Mouse (Mus musculus): Measurements from ENCODE around the gene Osbpl8. TPM values are rescaled to one million over a fixed set of nuclear protein-coding genes. Genes with fewer than 3 reads are reported as not detected.

Osbpl8 gene
- 1,000 to 10,000 TPM in 13 of 26 experiments, 100 to 1,000 TPM in 13; 377 to 2,472 (median 952) TPM for total RNA-seq (2018; cell fraction: chromatin; rRNA removed)
- 100 to 1,000 TPM; 337 to 883 (median 545) TPM for total RNA-seq (2018; cell fraction: cytosol; rRNA removed)
- total RNA-seq (2018; cell fraction: nucleus; rRNA removed) = 1,000 to 10,000 TPM in 9 of 26 experiments, 100 to 1,000 TPM in 17; 456 to 1,463 (median 788) TPM
- 244 to 329 TPM (median 315 TPM) in 3 replicates for polyA plus RNA-seq (2018)

DNA sequence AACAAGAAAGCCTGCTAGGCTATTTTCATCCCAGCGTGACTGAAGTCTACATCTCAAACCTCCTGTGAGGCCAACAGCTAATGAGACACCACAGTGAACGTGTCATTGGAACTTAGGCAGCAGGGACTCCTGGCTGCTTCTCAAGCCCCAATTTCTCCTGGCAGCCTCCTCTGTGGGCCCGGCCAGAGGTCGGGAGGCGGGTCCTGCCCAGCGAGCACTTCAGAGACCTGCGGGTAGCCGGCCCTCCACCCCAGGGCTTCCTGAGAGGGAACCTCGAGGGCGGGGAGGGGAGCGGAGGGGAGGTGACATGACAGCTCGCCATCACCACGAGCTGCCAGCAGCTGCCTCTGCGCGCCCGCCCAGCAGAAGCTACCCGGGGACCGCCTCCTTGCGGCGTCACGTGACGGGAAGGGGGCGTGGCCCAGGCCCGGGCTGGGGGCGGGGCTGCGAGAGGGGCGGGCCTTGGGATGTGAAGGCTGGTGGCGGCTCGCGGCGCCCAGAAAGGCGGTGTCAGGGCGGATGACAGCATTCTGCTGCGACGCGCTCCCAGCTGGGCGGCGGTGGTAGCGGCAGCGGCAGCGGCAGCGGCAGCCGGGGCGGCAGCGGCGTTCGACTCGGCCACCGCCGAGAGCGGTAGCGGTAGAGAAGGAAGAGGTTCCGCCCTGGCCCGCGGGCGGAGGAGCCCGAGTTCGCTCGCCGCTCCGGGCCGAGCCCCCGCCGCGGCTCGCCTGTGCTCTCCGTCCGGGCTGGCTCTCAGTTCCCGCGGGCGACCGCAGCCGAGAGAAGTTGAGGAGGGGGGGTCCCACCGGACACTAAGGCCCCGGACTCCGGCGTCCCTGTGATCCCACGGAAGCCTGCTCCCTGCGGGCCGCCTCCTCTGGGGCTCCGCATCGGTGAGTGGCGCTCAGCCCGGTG is at the start of gene Osbpl8:
TSS of gene Osbpl8 (plus strand) at position 449 of the 915 bp plus-strand sequence.
- peaks cover 75% of the 10 kb centered on the region for H3K79me2 ChIP-seq (ENCODE audit: inconsistent target)
- no peaks in the 10 kb centered on the region for H3K36me3 ChIP-seq (ENCODE audit: inconsistent target)
- peak within 1 kb of the TSS; percentile 90 for H3K4me3 ChIP-seq (ENCODE audit: inconsistent target)
- WGBS (ENCODE audit: missing documents) = under 1% methylated on average over 65 of the region's 84 CpGs
- peak within 1 kb of the TSS; percentile 95 for H3K27ac ChIP-seq

DNA sequence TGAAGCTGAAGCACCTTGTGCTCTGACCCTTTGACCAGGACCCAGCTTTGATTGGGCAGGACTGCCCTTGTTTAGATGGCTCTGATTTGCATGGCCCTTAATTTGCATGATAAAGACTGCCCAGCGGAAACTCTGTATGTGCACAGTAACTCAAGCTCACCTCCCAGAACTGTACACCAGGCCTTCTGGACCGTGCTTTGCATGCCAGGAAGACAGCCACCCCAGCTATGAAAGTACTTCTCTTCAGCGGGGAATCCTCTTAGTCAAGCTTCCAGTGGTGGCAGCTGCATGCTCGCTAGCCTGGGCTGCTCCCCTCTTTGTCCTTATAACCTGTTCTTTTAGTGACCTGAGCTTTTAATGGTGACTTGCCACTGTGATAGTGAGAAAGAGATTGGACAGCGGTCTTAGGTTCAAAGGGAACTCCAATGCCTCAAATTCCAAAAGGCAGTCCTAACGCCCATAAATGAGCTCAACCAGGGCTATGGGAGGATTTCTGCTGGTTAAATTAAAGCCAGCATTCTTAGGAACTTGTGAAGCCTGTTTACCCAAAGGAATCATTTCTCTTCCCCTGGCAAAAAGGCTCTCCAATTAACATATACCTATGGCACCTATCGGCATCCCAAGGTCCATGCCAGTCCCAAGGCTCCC is 47.2 kb upstream of the Osbpl8 start:
- Histone ChIP-seq H3K27ac (peak overlapping the region; percentile 99), H3K4me3 (ENCODE audit: inconsistent target) (no peak overlapping the region), H3K79me2 (ENCODE audit: inconsistent target) (peaks cover 35% of the 10 kb centered on the region), H3K36me3 (ENCODE audit: inconsistent target) (no peaks in the 10 kb centered on the region)
- 86% methylated on average over 7 of the region's 7 CpGs for WGBS (ENCODE audit: missing documents)

DNA sequence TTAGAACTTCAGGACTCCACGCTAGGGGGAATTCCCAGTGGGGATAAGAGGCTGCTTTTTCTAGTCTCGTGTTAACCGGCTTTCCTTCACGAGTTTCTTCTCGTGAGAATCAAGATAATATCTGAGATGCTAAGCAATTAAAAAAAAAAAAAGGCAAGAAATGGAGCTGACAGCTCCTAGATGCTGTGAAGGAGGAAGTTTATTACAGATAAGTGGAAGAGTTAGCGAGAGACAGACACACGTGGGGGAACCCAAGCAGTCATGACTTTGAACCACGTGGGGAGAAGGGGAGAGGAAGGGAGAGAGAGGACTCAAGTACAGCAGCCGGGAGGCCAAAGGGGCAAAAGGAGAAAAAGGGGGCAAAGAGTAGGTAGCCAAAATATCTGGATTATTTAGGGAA is 46.3 kb upstream of the Osbpl8 start:
- WGBS (ENCODE audit: missing documents) = 11% methylated on average over 9 of the region's 9 CpGs
- no peaks in the 10 kb centered on the region for H3K36me3 ChIP-seq (ENCODE audit: inconsistent target)
- H3K4me3 ChIP-seq (ENCODE audit: inconsistent target) = no peak overlapping the region
- peaks cover 45% of the 10 kb centered on the region for H3K79me2 ChIP-seq (ENCODE audit: inconsistent target)
- peak overlapping the region; percentile 99 for H3K27ac ChIP-seq

DNA sequence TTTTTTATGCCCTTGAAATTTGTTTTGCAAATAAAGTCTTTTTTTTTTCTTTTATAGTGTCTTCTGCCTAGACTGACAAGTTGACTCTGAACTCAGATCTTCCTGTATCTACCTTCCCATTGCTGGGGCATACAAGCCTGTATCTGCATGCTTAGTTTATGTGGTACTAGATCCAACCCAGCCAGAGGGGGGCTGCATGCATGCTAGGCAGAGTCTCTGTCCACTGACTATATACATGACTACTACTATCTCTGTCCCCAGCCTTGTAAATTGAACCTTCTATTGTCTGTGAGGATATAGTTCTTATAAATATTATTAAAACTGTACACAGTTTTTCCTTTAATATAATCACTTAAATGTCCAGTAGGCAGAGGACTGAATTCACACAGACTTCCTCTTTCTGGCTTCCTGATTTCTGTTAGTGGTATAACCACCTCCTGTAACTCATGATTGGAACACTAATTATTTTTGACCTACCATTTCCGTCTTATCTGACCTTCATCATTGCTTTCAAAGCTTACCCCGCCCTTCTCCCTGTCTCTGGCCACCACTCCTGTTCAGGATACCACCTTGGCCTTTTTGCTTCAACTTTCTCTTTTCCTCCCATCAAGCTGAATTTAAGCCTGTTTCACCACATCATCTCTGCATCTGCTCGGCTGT is 45.4 kb upstream of the Osbpl8 start:
- Histone ChIP-seq H3K79me2 (ENCODE audit: inconsistent target) (peaks cover 53% of the 10 kb centered on the region), H3K36me3 (ENCODE audit: inconsistent target) (no peaks in the 10 kb centered on the region), H3K27ac (peak overlapping the region; percentile 99), H3K4me3 (ENCODE audit: inconsistent target) (no peak overlapping the region)
- 0% methylated on average over 3 of the region's 3 CpGs for WGBS (ENCODE audit: missing documents)

DNA sequence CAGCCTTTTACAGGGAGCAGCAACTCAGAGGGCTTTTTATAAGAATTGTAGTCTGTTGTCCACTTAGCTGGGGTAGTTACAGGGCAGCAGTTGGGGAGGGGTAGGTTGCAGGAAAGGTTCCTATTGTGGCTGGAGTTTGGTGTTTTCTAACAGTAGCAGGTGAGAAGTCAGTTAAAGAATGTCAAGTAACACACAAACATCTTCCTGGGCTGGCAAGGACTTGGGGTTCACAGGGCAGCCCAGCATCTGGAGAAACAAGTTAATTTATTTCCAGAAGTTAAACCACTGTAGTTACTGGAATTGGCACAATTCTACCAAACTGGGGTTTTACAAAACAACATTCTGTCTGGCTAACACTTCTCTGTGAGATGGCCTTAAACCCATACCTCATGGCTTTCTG is 44.8 kb upstream of the Osbpl8 start:
- no peaks in the 10 kb centered on the region for H3K36me3 ChIP-seq (ENCODE audit: inconsistent target)
- peaks cover 56% of the 10 kb centered on the region for H3K79me2 ChIP-seq (ENCODE audit: inconsistent target)
- no peak overlapping the region for H3K4me3 ChIP-seq (ENCODE audit: inconsistent target)
- H3K27ac ChIP-seq = peak overlapping the region; percentile 99

DNA sequence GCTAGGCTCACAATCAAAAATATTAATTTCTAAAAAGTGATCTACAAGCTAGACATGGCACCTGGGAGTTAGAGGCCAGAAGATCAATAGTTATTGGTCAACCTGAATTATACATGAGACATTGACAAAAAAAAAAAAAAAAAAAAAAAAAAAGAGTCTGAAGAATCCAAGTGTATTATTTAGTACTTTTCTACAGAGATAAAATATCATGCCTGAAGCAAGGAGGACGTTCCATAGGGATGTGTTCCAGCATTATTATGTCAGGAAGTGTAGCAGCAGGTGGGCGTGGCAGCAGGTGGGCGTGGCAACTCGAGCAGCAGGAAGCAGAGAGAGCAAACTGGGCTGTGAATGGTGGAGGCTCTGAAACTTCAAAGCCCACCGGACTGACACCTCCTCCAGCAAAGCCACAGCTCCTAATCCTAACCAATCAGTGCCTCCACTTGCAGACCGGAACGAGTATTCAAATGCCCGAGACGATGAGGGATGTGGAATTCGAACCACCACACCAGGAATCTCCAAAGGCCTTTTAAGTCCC is 41.6 kb upstream of the Osbpl8 start:
- no peaks in the 10 kb centered on the region for H3K36me3 ChIP-seq (ENCODE audit: inconsistent target)
- H3K4me3 ChIP-seq (ENCODE audit: inconsistent target) = no peak overlapping the region
- peak overlapping the region; percentile 99 for H3K27ac ChIP-seq
- H3K79me2 ChIP-seq (ENCODE audit: inconsistent target) = peaks cover 57% of the 10 kb centered on the region
- 88% methylated on average over 9 of the region's 10 CpGs for WGBS (ENCODE audit: missing documents)

DNA sequence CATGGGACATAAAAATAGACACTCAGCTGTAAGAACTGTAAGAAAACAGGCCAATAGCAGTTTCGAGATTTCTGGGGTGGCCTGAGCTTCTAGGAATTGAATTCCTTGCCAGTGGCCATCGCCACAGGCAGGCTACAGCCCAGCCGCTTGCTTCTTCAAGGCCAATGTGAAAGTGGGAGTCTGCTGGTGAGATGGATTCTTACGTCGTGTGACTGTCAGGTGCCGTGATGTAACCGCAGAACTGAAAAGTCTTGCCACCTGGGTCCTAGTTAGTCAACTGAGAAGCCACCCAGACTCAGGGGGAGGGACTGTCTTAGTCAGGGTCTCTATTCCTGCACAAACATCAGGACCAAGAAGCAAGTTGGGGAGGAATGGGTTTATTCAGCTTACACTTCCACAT is 40.4 kb upstream of the Osbpl8 start:
- Histone ChIP-seq H3K79me2 (ENCODE audit: inconsistent target) (peaks cover 68% of the 10 kb centered on the region), H3K36me3 (ENCODE audit: inconsistent target) (no peaks in the 10 kb centered on the region), H3K27ac (peak overlapping the region; percentile 99), H3K4me3 (ENCODE audit: inconsistent target) (no peak overlapping the region)
- 94% methylated on average over 7 of the region's 7 CpGs for WGBS (ENCODE audit: missing documents)

DNA sequence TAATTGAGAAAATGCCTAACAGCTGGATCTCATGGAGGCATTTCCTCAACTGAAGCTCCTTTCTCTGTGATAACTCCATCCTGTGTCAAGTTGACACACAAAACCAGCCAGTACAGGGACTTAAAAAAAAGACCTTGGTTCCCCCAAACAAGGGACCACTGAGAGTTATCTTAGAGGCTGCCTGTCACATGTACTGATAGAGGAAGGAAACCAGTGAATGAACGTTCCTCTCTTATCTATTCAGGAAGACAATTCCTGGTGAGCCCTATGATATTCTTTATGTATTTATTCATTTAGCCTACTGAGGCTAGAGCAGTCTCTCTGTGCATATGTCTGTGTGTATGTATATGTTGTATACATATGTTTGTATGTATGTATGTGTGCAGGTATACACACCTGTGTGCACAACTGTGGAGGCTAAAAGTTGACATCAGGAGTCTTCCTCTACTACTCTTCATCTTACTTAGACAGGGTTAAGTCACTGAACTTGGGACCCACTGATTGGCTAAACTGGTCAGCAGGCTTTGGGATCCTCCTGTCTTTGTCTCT is 39.7 kb upstream of the Osbpl8 start:
- no peak overlapping the region for H3K4me3 ChIP-seq (ENCODE audit: inconsistent target)
- peak overlapping the region; percentile 99 for H3K27ac ChIP-seq
- H3K36me3 ChIP-seq (ENCODE audit: inconsistent target) = no peaks in the 10 kb centered on the region
- WGBS (ENCODE audit: missing documents) = 25% methylated on average over 1 of the region's 1 CpGs
- peaks cover 74% of the 10 kb centered on the region for H3K79me2 ChIP-seq (ENCODE audit: inconsistent target)

DNA sequence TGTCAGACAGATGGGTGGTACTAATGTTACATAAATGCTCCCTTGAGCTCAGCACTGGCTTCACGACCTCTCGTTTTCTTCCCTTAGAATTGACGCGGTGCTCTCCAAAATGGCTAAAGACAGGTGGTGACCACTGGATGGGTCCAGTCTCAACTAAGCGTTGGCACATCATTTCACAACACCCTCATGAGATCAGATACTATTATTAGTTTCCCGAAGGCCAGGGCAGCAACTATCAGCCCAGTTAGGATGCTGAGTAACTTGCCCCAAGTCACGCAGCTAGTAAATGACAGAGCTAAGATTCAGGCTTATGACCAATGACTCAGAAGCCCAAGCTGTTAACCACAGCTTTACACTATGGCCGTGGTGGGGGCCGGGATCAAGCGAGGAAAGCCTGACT is 37.2 kb upstream of the Osbpl8 start:
- peak overlapping the region; percentile 99 for H3K27ac ChIP-seq
- peaks cover 66% of the 10 kb centered on the region for H3K79me2 ChIP-seq (ENCODE audit: inconsistent target)
- H3K4me3 ChIP-seq (ENCODE audit: inconsistent target) = no peak overlapping the region
- WGBS (ENCODE audit: missing documents) = 7% methylated on average over 10 of the region's 10 CpGs
- no peaks in the 10 kb centered on the region for H3K36me3 ChIP-seq (ENCODE audit: inconsistent target)

DNA sequence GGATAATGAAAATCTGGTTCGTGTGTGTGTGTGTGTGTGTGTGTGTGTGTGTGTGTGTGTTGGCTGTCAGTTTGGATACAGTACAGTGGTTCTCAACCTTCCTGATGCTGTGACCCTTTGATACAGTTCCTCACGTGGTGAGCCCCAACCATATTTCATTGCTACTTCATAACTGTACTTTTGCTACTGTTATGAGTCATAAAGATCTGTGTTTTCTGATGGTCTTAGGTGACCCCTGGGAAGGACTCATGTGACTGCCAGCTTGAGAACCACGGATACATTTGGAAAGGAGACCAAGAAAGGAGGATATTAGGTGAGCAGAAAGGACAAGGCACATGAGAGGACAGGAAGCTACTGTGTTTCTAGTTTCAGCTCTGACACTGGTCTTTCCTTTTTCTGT is 36.1 kb upstream of the Osbpl8 start:
- peaks cover 66% of the 10 kb centered on the region for H3K79me2 ChIP-seq (ENCODE audit: inconsistent target)
- no peaks in the 10 kb centered on the region for H3K36me3 ChIP-seq (ENCODE audit: inconsistent target)
- WGBS (ENCODE audit: missing documents) = 23% methylated on average over 2 of the region's 3 CpGs
- H3K4me3 ChIP-seq (ENCODE audit: inconsistent target) = no peak overlapping the region
- H3K27ac ChIP-seq = peak overlapping the region; percentile 99

DNA sequence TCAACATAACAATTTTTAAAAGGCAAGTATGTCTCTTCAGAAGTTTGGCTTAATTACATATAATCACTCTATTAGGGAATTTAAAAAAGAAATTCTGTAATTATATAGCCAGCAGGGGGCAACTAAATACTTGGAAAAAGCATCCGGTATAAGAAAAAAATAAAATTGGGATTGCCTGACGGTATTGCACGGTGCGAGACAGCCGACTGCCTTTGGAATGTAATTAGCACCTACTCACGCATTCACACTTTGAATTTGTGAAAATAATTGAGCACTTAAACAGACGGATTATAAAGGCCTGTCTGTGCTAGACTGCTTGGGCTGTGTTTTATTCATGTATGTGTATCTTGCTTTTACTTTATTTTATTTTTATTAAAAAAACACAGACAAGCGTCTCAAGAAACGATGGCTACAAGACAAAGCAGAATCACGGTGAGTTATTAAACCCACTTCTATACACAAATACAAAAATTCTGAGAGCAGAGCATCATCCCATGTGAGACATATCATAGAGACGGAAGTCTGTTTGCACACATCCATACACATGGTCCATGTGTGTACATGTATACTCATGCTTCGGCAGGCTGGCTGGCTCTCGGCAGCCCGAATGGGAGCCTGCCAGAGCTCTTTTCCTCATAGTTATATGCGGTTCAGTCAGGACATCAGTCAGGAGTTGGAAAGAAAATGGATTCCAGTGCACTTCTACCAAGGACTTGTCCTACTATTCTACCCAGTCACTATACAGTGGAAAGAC is 34.5 kb upstream of the Osbpl8 start:
- WGBS (ENCODE audit: missing documents) = 94% methylated on average over 15 of the region's 15 CpGs
- no peak overlapping the region for H3K4me3 ChIP-seq (ENCODE audit: inconsistent target)
- no peaks in the 10 kb centered on the region for H3K36me3 ChIP-seq (ENCODE audit: inconsistent target)
- H3K79me2 ChIP-seq (ENCODE audit: inconsistent target) = peaks cover 64% of the 10 kb centered on the region
- H3K27ac ChIP-seq = peak overlapping the region; percentile 99

DNA sequence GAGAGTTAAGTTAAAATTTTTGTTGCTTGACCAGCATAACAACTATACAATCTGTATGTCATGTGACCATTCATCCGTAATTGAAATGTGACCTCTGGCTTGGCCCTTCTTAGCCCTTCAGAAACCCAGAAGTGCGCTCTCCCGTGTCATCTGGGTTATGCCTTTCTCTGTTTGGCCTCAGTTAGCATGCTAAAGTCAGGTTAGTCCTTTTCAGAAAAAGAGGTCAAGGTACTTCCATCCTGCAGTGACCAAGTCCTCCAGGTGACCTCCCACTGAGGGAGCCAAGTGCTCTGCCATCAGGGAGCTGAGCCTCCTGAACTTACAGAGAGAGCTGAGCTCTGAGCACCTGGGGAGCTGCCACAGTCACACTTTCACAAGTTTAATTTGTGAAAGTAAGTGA is 33.7 kb upstream of the Osbpl8 start:
- WGBS (ENCODE audit: missing documents) = 73% methylated on average over 3 of the region's 3 CpGs
- no peak overlapping the region for H3K4me3 ChIP-seq (ENCODE audit: inconsistent target)
- H3K27ac ChIP-seq = peak overlapping the region; percentile 99
- no peaks in the 10 kb centered on the region for H3K36me3 ChIP-seq (ENCODE audit: inconsistent target)
- H3K79me2 ChIP-seq (ENCODE audit: inconsistent target) = peaks cover 56% of the 10 kb centered on the region

DNA sequence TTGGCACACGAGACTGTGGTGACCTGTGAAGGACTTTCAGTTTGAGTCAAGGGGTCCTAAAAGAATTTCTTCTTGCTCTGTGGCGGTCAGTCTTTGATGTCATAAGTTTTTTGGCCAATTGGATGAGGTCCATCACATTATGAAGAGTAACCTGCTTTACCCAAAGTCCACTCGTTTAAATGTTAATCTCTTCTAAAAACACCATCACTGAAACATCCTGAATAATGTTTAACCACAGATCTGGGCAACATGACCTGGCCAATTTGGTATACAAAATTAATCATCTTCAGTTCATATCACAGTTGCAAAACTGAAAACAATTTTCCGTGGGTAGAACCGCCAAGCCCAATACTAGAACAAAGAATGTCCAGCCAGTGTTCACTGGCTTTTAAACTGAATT is 31.3 kb upstream of the Osbpl8 start:
- 95% methylated on average over 5 of the region's 5 CpGs for WGBS (ENCODE audit: missing documents)
- Histone ChIP-seq H3K79me2 (ENCODE audit: inconsistent target) (peaks cover 55% of the 10 kb centered on the region), H3K27ac (peak overlapping the region; percentile 99), H3K36me3 (ENCODE audit: inconsistent target) (no peaks in the 10 kb centered on the region), H3K4me3 (ENCODE audit: inconsistent target) (no peak overlapping the region)
